Mouse (Mus musculus): Measurements from ENCODE around the gene Ddc. TPM values are rescaled to one million over a fixed set of nuclear protein-coding genes. Genes with fewer than 3 reads are reported as not detected.
A peak's percentile ranks its signal among the peaks of the same experiment; 100 is the strongest.

The Ddc gene
- polyA plus RNA-seq, 1 experiment from 2014 or later: 7.5 TPM

DNA sequence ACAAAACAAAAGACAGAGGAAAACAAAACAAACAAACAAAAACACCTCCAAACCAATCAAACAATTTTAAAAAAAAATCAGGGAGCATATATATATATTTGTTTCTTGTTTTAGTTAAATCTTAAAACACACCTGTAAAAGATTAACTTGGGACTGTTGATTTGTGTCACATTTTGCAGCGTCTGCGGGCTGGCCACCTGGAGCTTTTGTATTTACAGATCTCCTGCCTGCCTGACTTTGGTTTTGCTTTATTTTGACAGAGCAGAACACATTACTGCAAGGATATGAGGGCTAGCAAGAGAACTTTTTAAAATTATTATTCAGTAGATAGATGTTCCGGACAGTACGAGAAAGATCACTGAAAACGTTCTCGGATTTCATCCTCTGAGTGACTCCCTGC lies 66.4 kb downstream of the Ddc start:
- Histone ChIP-seq H3K9ac (ENCODE audit: low read length) (peak overlapping the region; percentile 27; the same call in 1 of the 2 replicates), H3K27ac (ENCODE audit: low read depth, low read length) (peak overlapping the region; percentile 82), H3K9me3 (ENCODE audit: control insufficient read depth, low read length) (no peaks in the 10 kb centered on the region), H3K4me1 (ENCODE audit: control insufficient read depth, insufficient read depth, low read length) (peaks cover 43% of the 10 kb centered on the region), H3K36me3 (ENCODE audit: control insufficient read depth, insufficient read depth, low read length) (no peaks in the 10 kb centered on the region), H3K4me2 (ENCODE audit: low read depth) (0 out of 2 replicates have a peak overlapping the region, but pooled peaks have one; percentile 4), H3K27me3 (ENCODE audit: control insufficient read depth, insufficient read depth, low read length) (no peaks in the 10 kb centered on the region), H3K4me3 (ENCODE audit: low read depth, low read length) (no peak overlapping the region)
- ATAC-seq (ENCODE audit: insufficient read depth, low FRiP score, low TSS enrichment) (no peak), DNase-seq (ENCODE audit: low spot score) (no peak)
- under 1% methylated on average over 6 of the region's 6 CpGs for WGBS

DNA sequence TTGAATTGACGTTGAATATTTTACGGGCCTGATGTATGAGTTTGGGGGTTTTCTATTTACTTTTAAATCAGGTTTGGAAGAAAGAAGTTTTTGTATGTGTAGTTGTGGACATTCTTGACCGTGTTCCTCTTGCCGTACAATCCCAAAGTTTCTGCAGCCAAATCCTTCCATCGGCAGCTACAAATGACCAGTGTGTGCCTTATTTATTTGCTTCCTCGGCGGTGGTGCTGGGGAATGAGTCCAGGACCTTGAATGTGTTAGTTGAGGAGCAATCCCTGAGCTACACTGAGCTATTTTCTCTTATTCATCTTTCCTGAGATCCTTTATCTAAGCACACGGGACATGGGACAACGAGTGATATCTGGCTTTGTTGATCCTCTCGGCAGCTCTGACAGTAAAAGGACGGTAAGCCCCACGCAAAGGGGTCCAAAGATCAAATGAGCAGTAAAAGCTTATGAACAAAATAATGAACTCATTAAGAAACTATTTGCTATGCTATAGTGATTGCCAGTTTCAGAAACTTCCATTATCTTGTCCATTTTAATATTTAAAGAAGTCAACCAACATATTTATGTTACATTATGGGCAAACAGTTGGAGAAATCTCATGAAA lies 67.0 kb downstream of the Ddc start:
- H3K36me3 ChIP-seq (ENCODE audit: control insufficient read depth, insufficient read depth, low read length): no peaks in the 10 kb centered on the region
- 23% methylated on average over 12 of the region's 12 CpGs for WGBS
- no peak for DNase-seq (ENCODE audit: low spot score)
- H3K4me2 ChIP-seq (ENCODE audit: low read depth): no peak overlapping the region
- H3K27me3 ChIP-seq (ENCODE audit: control insufficient read depth, insufficient read depth, low read length): no peaks in the 10 kb centered on the region
- H3K9me3 ChIP-seq (ENCODE audit: control insufficient read depth, low read length): no peaks in the 10 kb centered on the region
- H3K27ac ChIP-seq (ENCODE audit: low read depth, low read length): peak overlapping the region; percentile 77
- peak overlapping the region; percentile 18; the same call in 1 of the 2 replicates for H3K9ac ChIP-seq (ENCODE audit: low read length)
- ATAC-seq (ENCODE audit: insufficient read depth, low FRiP score, low TSS enrichment): no peak
- H3K4me1 ChIP-seq (ENCODE audit: control insufficient read depth, insufficient read depth, low read length): peaks cover 44% of the 10 kb centered on the region
- no peak overlapping the region for H3K4me3 ChIP-seq (ENCODE audit: low read depth, low read length)

DNA sequence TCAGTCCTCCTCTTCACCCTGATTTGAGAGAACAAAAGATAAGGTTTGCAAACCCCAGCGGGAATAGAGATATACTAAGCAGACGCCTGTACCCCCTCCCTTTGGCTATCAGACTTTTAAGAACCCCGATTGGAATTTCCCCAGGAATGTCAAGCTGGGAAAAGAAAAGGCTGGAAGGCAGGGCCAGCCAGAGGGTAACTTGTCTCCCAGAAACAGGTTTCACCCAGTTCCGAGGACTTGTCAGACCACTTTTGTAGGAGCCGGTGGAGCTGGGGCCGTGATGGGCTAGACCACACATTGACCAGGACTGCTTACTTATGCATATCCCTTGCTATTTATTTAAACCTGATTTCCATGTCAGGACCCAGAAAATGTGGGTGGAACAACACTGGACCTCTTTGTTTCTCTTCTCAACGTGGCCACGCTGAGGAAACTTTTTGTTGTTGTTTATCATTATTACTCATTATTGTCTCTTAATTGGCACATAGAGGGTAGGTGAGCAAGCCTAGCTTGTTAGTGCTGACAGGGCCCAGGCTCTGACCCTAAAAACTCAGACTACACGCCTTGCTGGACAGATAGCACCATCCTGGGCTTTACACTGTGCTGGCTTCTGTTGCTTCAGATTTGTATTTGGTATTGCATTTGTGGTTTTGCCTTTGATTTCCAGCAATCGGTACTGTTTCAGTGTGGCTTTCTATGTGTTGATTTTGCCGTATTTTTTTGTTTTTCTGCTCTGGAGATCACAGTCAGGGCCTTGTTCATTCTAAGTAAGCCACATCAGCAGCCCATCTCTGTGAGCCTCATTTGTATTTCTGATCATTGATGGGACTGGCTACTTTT lies 68.6 kb downstream of the Ddc start:
- Histone ChIP-seq H3K4me3 (ENCODE audit: low read depth, low read length) (no peak overlapping the region), H3K9me3 (ENCODE audit: control insufficient read depth, low read length) (no peaks in the 10 kb centered on the region), H3K36me3 (ENCODE audit: control insufficient read depth, insufficient read depth, low read length) (no peaks in the 10 kb centered on the region), H3K27ac (ENCODE audit: low read depth, low read length) (peak overlapping the region; percentile 76), H3K9ac (ENCODE audit: low read length) (peak overlapping the region; percentile 2; the same call in 1 of the 2 replicates), H3K4me2 (ENCODE audit: low read depth) (no peak overlapping the region), H3K27me3 (ENCODE audit: control insufficient read depth, insufficient read depth, low read length) (no peaks in the 10 kb centered on the region), H3K4me1 (ENCODE audit: control insufficient read depth, insufficient read depth, low read length) (peaks cover 53% of the 10 kb centered on the region)
- WGBS: 22% methylated on average over 11 of the region's 11 CpGs
- DNase-seq (ENCODE audit: low spot score) (peak; percentile 52), ATAC-seq (ENCODE audit: insufficient read depth, low FRiP score, low TSS enrichment) (no peak)

DNA sequence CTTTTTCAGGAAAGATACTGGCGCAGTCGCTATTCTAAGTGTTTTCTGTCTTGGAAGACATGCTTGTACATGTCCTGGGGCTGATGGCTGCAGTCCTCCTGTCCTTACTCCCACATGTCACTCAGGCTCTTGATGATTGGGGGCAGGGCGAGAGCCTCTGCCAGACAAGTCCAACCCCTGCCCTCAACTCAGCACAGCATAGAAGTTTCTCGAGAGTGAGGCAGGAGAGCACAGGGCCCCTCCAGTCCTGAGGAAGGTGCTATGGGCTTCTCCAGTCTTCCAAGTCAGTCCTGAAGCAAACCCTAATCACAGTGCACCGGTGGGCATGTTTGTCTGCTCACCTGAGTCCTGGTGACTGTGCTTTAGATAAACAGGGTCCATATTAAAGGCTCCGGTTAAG lies 69.2 kb downstream of the Ddc start:
- DNase-seq (ENCODE audit: low spot score) (peak; percentile 26), ATAC-seq (ENCODE audit: insufficient read depth, low FRiP score, low TSS enrichment) (peak; percentile 14; the same call in 1 of the 2 replicates)
- no peaks in the 10 kb centered on the region for H3K27me3 ChIP-seq (ENCODE audit: control insufficient read depth, insufficient read depth, low read length)
- no peak overlapping the region for H3K4me3 ChIP-seq (ENCODE audit: low read depth, low read length)
- no peak overlapping the region for H3K4me2 ChIP-seq (ENCODE audit: low read depth)
- peak overlapping the region; percentile 2; the same call in 1 of the 2 replicates for H3K9ac ChIP-seq (ENCODE audit: low read length)
- 31% methylated on average over 6 of the region's 6 CpGs for WGBS
- H3K27ac ChIP-seq (ENCODE audit: low read depth, low read length): peak overlapping the region; percentile 76
- H3K4me1 ChIP-seq (ENCODE audit: control insufficient read depth, insufficient read depth, low read length): peaks cover 55% of the 10 kb centered on the region
- H3K9me3 ChIP-seq (ENCODE audit: control insufficient read depth, low read length): no peaks in the 10 kb centered on the region
- no peaks in the 10 kb centered on the region for H3K36me3 ChIP-seq (ENCODE audit: control insufficient read depth, insufficient read depth, low read length)

DNA sequence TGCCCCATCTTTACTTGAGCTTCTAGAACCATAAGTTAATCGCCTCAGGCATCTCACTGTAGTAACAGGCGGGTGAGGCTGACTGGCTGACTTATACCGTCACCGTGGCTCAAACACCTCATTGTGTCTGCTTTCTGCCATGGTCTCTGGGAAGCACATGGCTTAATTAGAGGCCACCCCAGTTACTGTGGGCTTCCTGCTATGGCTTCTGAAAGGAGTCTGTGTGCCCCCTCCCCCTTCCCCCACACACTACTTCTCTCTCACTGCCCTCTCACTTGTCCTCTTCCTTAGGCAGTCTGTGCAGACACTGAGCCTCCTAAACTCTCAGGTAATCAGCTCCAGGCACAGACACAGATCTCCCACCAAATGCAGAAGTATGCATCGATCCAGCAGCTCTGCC lies 69.7 kb downstream of the Ddc start:
- 17% methylated on average over 5 of the region's 5 CpGs for WGBS
- no peak overlapping the region for H3K9ac ChIP-seq (ENCODE audit: low read length)
- H3K9me3 ChIP-seq (ENCODE audit: control insufficient read depth, low read length): no peaks in the 10 kb centered on the region
- H3K4me3 ChIP-seq (ENCODE audit: low read depth, low read length): no peak overlapping the region
- peak; percentile 40 for ATAC-seq (ENCODE audit: insufficient read depth, low FRiP score, low TSS enrichment)
- no peak overlapping the region for H3K4me2 ChIP-seq (ENCODE audit: low read depth)
- H3K36me3 ChIP-seq (ENCODE audit: control insufficient read depth, insufficient read depth, low read length): no peaks in the 10 kb centered on the region
- peak overlapping the region; percentile 76 for H3K27ac ChIP-seq (ENCODE audit: low read depth, low read length)
- H3K4me1 ChIP-seq (ENCODE audit: control insufficient read depth, insufficient read depth, low read length): peaks cover 60% of the 10 kb centered on the region
- peak; percentile 61 for DNase-seq (ENCODE audit: low spot score)
- H3K27me3 ChIP-seq (ENCODE audit: control insufficient read depth, insufficient read depth, low read length): no peaks in the 10 kb centered on the region

DNA sequence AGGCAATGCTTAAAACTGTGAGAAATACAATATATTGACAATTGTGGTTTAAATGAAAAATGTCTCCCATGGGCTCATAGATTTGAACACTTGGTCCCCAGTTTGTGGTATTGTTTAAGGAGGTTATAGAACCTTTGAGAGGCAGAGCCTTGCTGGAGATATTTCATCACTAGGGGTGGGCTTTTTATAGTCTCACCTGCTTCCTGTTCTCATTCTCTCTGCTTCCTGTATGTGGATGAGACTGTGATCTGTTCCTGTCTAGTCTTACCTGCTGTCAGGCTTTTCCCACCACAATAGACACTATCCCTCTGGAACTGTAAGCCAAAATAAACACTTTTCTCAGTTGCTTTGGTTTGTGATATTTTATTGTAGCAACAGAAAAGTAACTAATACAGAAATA lies 71.5 kb downstream of the Ddc start:
- Histone ChIP-seq H3K9me3 (ENCODE audit: control insufficient read depth, low read length) (no peaks in the 10 kb centered on the region), H3K4me1 (ENCODE audit: control insufficient read depth, insufficient read depth, low read length) (peaks cover 60% of the 10 kb centered on the region), H3K4me2 (ENCODE audit: low read depth) (no peak overlapping the region), H3K9ac (ENCODE audit: low read length) (no peak overlapping the region), H3K36me3 (ENCODE audit: control insufficient read depth, insufficient read depth, low read length) (no peaks in the 10 kb centered on the region), H3K27ac (ENCODE audit: low read depth, low read length) (no peak overlapping the region), H3K27me3 (ENCODE audit: control insufficient read depth, insufficient read depth, low read length) (no peaks in the 10 kb centered on the region), H3K4me3 (ENCODE audit: low read depth, low read length) (no peak overlapping the region)
- DNase-seq (ENCODE audit: low spot score) (no peak), ATAC-seq (ENCODE audit: insufficient read depth, low FRiP score, low TSS enrichment) (no peak)

DNA sequence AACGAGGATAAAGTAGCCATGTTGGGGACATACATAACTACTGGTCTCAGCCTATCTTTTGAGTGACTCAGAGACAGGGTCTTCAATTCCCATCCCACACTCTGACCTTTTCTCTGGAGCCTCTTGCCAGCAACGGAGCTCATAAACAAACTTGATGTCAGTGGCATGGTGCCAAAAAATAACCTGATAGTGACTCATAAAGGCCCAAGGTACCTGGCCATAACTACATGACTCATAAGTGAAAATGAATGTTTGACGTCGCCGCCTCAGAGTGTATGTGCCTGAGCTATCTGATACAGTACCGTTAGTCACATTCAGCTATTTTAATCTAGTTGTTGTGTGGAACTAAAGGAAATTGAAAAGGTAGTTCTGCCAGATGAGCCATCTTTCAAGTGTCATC lies 72.3 kb downstream of the Ddc start:
- Histone ChIP-seq H3K4me2 (ENCODE audit: low read depth) (no peak overlapping the region), H3K9me3 (ENCODE audit: control insufficient read depth, low read length) (no peaks in the 10 kb centered on the region), H3K4me1 (ENCODE audit: control insufficient read depth, insufficient read depth, low read length) (peaks cover 61% of the 10 kb centered on the region), H3K36me3 (ENCODE audit: control insufficient read depth, insufficient read depth, low read length) (no peaks in the 10 kb centered on the region), H3K4me3 (ENCODE audit: low read depth, low read length) (no peak overlapping the region), H3K9ac (ENCODE audit: low read length) (no peak overlapping the region), H3K27ac (ENCODE audit: low read depth, low read length) (no peak overlapping the region), H3K27me3 (ENCODE audit: control insufficient read depth, insufficient read depth, low read length) (no peaks in the 10 kb centered on the region)
- DNase-seq (ENCODE audit: low spot score) (no peak), ATAC-seq (ENCODE audit: insufficient read depth, low FRiP score, low TSS enrichment) (no peak)
- 83% methylated on average over 6 of the region's 6 CpGs for WGBS

DNA sequence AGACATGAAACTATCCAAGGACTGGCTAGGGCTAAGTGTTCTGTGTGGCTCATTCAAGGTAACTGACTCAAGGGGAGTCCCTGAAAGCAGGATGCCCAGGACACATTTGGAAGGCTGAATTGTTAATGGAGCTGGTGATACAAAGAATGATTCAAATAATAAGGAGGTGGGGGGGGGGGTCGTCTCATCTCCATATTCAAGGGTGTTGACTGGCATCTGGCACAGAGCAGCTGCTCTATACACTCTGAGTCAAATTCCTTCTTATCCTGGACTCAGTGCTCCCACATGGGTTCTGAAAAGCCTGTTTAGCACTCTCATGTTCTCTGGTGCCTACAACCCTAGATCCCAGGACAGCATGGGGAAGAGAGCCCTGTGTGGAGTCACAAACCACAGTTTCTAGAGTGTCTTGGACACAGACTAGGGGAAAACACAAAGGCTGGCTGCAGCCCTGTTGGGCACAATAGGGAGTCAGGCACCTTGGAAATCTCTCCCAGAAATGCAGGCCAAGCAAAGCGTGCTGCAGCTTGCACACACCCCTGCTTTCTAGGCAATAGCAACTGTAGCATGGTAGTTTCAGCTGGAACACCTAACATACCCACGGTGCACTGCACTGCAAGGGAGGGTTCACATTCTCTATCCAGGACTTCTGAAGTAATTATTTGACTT lies 72.8 kb downstream of the Ddc start:
- Histone ChIP-seq H3K4me1 (ENCODE audit: control insufficient read depth, insufficient read depth, low read length) (peaks cover 58% of the 10 kb centered on the region), H3K9me3 (ENCODE audit: control insufficient read depth, low read length) (no peaks in the 10 kb centered on the region), H3K36me3 (ENCODE audit: control insufficient read depth, insufficient read depth, low read length) (no peaks in the 10 kb centered on the region), H3K9ac (ENCODE audit: low read length) (no peak overlapping the region), H3K27ac (ENCODE audit: low read depth, low read length) (0 out of 2 replicates have a peak overlapping the region, but pooled peaks have one; percentile 7), H3K4me3 (ENCODE audit: low read depth, low read length) (no peak overlapping the region), H3K27me3 (ENCODE audit: control insufficient read depth, insufficient read depth, low read length) (no peaks in the 10 kb centered on the region), H3K4me2 (ENCODE audit: low read depth) (no peak overlapping the region)
- 44% methylated on average over 3 of the region's 3 CpGs for WGBS
- DNase-seq (ENCODE audit: low spot score) (no peak), ATAC-seq (ENCODE audit: insufficient read depth, low FRiP score, low TSS enrichment) (no peak)
